Mouse (Mus musculus): ENCODE measurements at regions not wholly inside any gene's neighbourhood (a gene's known extent, or its start where the extent isn't known, plus 50 kb on each side); places are given as distances from the start of the nearest gene placed in this dataset.

GRCm38 (mm10) chr9:23567081-23567480 lies 344.2 kb downstream of the Bmper start:
- H3K4me1 ChIP-seq (ENCODE audit: control insufficient read depth, insufficient read depth, low read length) = no peaks in the 10 kb centered on the region
- H3K9ac ChIP-seq (ENCODE audit: low read depth, low read length) = no peak overlapping the region
- H3K27ac ChIP-seq (replicated peaks; ENCODE audit: insufficient read depth, low read depth, low read length) = no peak overlapping the region
- H3K79me2 ChIP-seq (ENCODE audit: control insufficient read depth, insufficient read depth, low read length) = no peaks in the 10 kb centered on the region
- no peaks in the 10 kb centered on the region for H3K27me3 ChIP-seq (ENCODE audit: control insufficient read depth, insufficient read depth, low read length)
- DNase-seq (ENCODE audit: extremely low read depth, low read depth, low spot score) = no peak
- no peaks in the 10 kb centered on the region for H3K36me3 ChIP-seq (ENCODE audit: control insufficient read depth, insufficient read depth, low read length)
- no peak overlapping the region for H3K4me3 ChIP-seq (ENCODE audit: insufficient read depth, low read depth, low read length)
- no peak for TF ChIP-seq POLR2A (IDR thresholded peaks at IDR 0.05; ENCODE audit: extremely low read depth, insufficient read depth, low read length)
- no peak for TF ChIP-seq CTCF (IDR thresholded peaks at IDR 0.05; ENCODE audit: low read depth, low read length)

DNA sequence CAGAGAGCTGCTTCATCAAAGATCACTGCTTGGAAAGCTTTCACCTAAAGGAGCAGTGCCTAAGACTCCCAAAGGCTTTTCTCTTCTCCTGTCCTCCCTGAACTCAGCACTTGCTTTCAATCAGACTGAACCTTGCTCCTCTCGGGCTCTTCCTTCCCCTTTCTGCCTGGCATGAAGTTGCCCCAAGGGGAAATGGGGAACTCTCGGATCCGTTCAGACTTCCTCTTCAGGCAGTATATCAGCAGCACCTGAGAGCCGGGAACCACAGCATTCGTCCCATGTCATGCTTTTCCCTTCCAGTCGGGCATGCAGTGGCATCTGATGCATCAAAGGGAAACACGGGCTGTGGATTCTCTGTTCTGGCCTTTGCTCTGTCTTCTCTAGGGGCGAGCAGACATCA lies 347.3 kb downstream of the Bmper start:
- Histone ChIP-seq H3K9ac (ENCODE audit: low read depth, low read length) (no peak overlapping the region), H3K27me3 (ENCODE audit: control insufficient read depth, insufficient read depth, low read length) (peaks cover 2% of the 10 kb centered on the region; the same call in 1 of the 2 replicates), H3K4me1 (ENCODE audit: control insufficient read depth, insufficient read depth, low read length) (no peaks in the 10 kb centered on the region), H3K4me3 (ENCODE audit: insufficient read depth, low read depth, low read length) (no peak overlapping the region), H3K79me2 (ENCODE audit: control insufficient read depth, insufficient read depth, low read length) (no peaks in the 10 kb centered on the region), H3K36me3 (ENCODE audit: control insufficient read depth, insufficient read depth, low read length) (no peaks in the 10 kb centered on the region), H3K27ac (replicated peaks; ENCODE audit: insufficient read depth, low read depth, low read length) (no peak overlapping the region)
- TF ChIP-seq CTCF (IDR thresholded peaks at IDR 0.05; ENCODE audit: low read depth, low read length) = no peak
- no peak for TF ChIP-seq POLR2A (IDR thresholded peaks at IDR 0.05; ENCODE audit: extremely low read depth, insufficient read depth, low read length)
- 64% methylated on average over 8 of the region's 8 CpGs for WGBS
- DNase-seq (ENCODE audit: extremely low read depth, low read depth, low spot score) = no peak

- H3K4me3 ChIP-seq (ENCODE audit: insufficient read depth, low read depth, low read length) = no peak overlapping the region
- no peak for TF ChIP-seq CTCF (IDR thresholded peaks at IDR 0.05; ENCODE audit: low read depth, low read length)
- no peak for TF ChIP-seq POLR2A (IDR thresholded peaks at IDR 0.05; ENCODE audit: extremely low read depth, insufficient read depth, low read length)
- peaks cover 2% of the 10 kb centered on the region; the same call in 1 of the 2 replicates for H3K27me3 ChIP-seq (ENCODE audit: control insufficient read depth, insufficient read depth, low read length)
- DNase-seq (ENCODE audit: extremely low read depth, low read depth, low spot score) = no peak
- no peak overlapping the region for H3K27ac ChIP-seq (replicated peaks; ENCODE audit: insufficient read depth, low read depth, low read length)
- no peaks in the 10 kb centered on the region for H3K79me2 ChIP-seq (ENCODE audit: control insufficient read depth, insufficient read depth, low read length)
- 0 out of 2 replicates have a peak, but pooled peaks cover 1% of the 10 kb centered on the region for H3K4me1 ChIP-seq (ENCODE audit: control insufficient read depth, insufficient read depth, low read length)
- WGBS = 84% methylated on average over 2 of the region's 2 CpGs
- H3K9ac ChIP-seq (ENCODE audit: low read depth, low read length) = no peak overlapping the region
- no peaks in the 10 kb centered on the region for H3K36me3 ChIP-seq (ENCODE audit: control insufficient read depth, insufficient read depth, low read length)
Observed at GRCm38 (mm10) chr9:23576314-23576713, 353.4 kb downstream of the Bmper start.

DNA sequence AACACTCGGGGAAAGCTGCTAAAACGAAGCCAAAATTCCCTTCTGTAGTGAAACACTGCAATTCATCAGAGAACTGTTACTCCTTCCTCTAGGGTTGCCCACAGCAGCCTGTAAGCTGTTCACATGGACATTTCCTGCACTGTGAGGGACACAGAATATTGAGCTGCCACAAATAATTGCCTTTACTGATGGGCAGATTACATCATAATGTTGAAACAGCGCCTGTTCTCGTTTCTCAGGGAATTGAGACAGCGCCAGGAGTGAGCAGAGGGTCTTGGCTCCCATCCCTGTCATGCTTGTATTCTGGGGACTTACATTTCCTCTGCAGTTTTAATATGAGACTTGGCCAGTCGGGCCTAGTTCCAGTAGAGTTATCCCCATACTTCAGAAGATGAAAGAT lies 357.3 kb downstream of the Bmper start:
- no peak for TF ChIP-seq POLR2A (IDR thresholded peaks at IDR 0.05; ENCODE audit: extremely low read depth, insufficient read depth, low read length)
- TF ChIP-seq CTCF (IDR thresholded peaks at IDR 0.05; ENCODE audit: low read depth, low read length) = no peak
- Histone ChIP-seq H3K27ac (replicated peaks; ENCODE audit: insufficient read depth, low read depth, low read length) (no peak overlapping the region), H3K27me3 (ENCODE audit: control insufficient read depth, insufficient read depth, low read length) (no peaks in the 10 kb centered on the region), H3K4me1 (ENCODE audit: control insufficient read depth, insufficient read depth, low read length) (0 out of 2 replicates have a peak, but pooled peaks cover 1% of the 10 kb centered on the region), H3K9ac (ENCODE audit: low read depth, low read length) (no peak overlapping the region), H3K79me2 (ENCODE audit: control insufficient read depth, insufficient read depth, low read length) (no peaks in the 10 kb centered on the region), H3K4me3 (ENCODE audit: insufficient read depth, low read depth, low read length) (no peak overlapping the region), H3K36me3 (ENCODE audit: control insufficient read depth, insufficient read depth, low read length) (no peaks in the 10 kb centered on the region)
- no peak for DNase-seq (ENCODE audit: extremely low read depth, low read depth, low spot score)
- 61% methylated on average over 6 of the region's 6 CpGs for WGBS

- DNase-seq (ENCODE audit: extremely low read depth, low read depth, low spot score) = peak; percentile 69
- no peaks in the 10 kb centered on the region for H3K79me2 ChIP-seq (ENCODE audit: control insufficient read depth, insufficient read depth, low read length)
- no peak overlapping the region for H3K9ac ChIP-seq (ENCODE audit: low read depth, low read length)
- no peak overlapping the region for H3K4me3 ChIP-seq (ENCODE audit: insufficient read depth, low read depth, low read length)
- TF ChIP-seq POLR2A (IDR thresholded peaks at IDR 0.05; ENCODE audit: extremely low read depth, insufficient read depth, low read length) = no peak
- peak; percentile 53 for TF ChIP-seq CTCF (IDR thresholded peaks at IDR 0.05; ENCODE audit: low read depth, low read length)
- H3K27ac ChIP-seq (replicated peaks; ENCODE audit: insufficient read depth, low read depth, low read length) = no peak overlapping the region; the same call in 1 of the 2 replicates
- H3K4me1 ChIP-seq (ENCODE audit: control insufficient read depth, insufficient read depth, low read length) = 0 out of 2 replicates have a peak, but pooled peaks cover 1% of the 10 kb centered on the region
- no peaks in the 10 kb centered on the region for H3K36me3 ChIP-seq (ENCODE audit: control insufficient read depth, insufficient read depth, low read length)
- H3K27me3 ChIP-seq (ENCODE audit: control insufficient read depth, insufficient read depth, low read length) = no peaks in the 10 kb centered on the region
- 9% methylated on average over 6 of the region's 6 CpGs for WGBS
Observed at GRCm38 (mm10) chr9:23581039-23581606, 358.2 kb downstream of the Bmper start.

DNA sequence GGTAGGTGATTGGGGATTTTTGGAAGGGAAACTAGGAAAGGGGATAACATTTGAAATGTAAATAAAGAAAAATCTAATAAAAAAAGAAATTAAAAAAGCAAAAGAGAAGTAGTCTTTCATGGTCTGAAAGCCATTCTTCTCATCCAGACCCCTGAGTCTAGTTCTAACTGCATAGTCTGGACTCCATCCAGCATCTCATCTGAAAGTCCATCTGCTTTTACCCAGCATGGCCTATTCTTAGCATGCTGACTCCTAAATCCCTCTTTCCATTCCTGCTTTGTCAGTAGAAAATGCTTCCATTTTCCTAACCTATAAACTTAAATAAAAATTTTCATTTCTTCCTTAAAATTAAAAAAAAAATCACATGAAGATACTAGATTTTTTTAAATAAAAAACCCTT lies 361.7 kb downstream of the Bmper start:
- Histone ChIP-seq H3K79me2 (ENCODE audit: control insufficient read depth, insufficient read depth, low read length) (no peaks in the 10 kb centered on the region), H3K4me3 (ENCODE audit: insufficient read depth, low read depth, low read length) (no peak overlapping the region), H3K9ac (ENCODE audit: low read depth, low read length) (no peak overlapping the region), H3K27ac (replicated peaks; ENCODE audit: insufficient read depth, low read depth, low read length) (no peak overlapping the region), H3K36me3 (ENCODE audit: control insufficient read depth, insufficient read depth, low read length) (no peaks in the 10 kb centered on the region), H3K27me3 (ENCODE audit: control insufficient read depth, insufficient read depth, low read length) (no peaks in the 10 kb centered on the region), H3K4me1 (ENCODE audit: control insufficient read depth, insufficient read depth, low read length) (0 out of 2 replicates have a peak, but pooled peaks cover 1% of the 10 kb centered on the region)
- no peak for TF ChIP-seq CTCF (IDR thresholded peaks at IDR 0.05; ENCODE audit: low read depth, low read length)
- TF ChIP-seq POLR2A (IDR thresholded peaks at IDR 0.05; ENCODE audit: extremely low read depth, insufficient read depth, low read length) = no peak
- no peak for DNase-seq (ENCODE audit: extremely low read depth, low read depth, low spot score)
